Mouse (Mus musculus) common myeloid progenitor, adult 5-6 weeks (primary cell): ENCODE data around the gene Ropn1. TPM values are rescaled to one million over a fixed set of nuclear protein-coding genes. Genes with fewer than 3 reads are reported as not detected.
"Not testable (repeated sequence)": the region's sequence is repeated elsewhere in the genome, so short reads cannot be mapped to it uniquely, and the experiment has no call there.

Source experiments
- ATAC-seq: replicated peaks from 2 replicates; pipeline ENCODE4 v1.8.0; 2016; ENCODE audit warnings: low read depth, mild to moderate bottlenecking, moderate TSS enrichment, inconsistent platforms; ENCODE audit not compliant: poor library complexity, severe bottlenecking
- total RNA-seq: library from RNA; stranded (forward); fragments of 200-1000, 187-1606 nt; gene quantifications from 2 replicates; pipeline ENCODE4 v1.2.3, GENCODE M21; 2017

Gene Ropn1
- total RNA-seq, 1 experiment from 2014 or later: not detected

DNA sequence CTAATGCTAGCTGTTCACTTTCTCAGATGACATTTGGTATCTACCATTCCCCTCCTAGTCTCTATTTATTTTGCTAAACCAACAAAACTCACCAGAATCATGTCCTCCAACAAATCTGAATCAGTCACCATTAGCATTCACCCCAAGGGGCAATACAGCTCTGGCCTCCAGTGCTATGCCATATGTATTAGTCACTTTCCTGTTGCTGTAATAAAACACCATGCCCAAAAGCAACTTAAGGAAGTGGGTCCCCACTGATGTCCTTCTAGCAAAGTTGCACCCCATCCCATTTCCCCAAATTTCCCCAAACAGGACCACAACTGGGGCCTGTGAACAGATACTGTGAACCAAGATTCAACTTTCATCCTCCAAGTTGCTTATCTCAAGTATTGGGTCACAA, 32.1 kb downstream of the Ropn1 start:
- no peak for ATAC-seq

DNA sequence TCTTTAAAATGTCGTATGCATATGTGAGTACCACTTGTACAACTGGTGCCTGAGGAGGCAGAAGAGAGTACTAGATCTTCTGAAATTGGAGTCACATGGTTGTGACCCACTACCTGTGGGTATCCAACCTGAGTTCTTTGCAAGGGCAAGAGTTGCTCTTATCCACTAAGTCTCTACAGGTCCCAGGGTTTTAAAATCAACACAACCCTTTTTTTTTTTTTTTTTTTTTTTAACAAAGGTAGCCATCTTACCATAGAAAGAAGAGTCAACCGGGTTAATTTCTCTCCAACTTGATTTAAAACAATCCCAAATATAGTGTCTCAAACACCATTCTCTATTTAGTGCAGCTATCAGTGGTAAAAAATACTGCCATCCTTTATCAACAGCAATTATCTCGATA, 40.2 kb downstream of the Ropn1 start:
- no peak for ATAC-seq

DNA sequence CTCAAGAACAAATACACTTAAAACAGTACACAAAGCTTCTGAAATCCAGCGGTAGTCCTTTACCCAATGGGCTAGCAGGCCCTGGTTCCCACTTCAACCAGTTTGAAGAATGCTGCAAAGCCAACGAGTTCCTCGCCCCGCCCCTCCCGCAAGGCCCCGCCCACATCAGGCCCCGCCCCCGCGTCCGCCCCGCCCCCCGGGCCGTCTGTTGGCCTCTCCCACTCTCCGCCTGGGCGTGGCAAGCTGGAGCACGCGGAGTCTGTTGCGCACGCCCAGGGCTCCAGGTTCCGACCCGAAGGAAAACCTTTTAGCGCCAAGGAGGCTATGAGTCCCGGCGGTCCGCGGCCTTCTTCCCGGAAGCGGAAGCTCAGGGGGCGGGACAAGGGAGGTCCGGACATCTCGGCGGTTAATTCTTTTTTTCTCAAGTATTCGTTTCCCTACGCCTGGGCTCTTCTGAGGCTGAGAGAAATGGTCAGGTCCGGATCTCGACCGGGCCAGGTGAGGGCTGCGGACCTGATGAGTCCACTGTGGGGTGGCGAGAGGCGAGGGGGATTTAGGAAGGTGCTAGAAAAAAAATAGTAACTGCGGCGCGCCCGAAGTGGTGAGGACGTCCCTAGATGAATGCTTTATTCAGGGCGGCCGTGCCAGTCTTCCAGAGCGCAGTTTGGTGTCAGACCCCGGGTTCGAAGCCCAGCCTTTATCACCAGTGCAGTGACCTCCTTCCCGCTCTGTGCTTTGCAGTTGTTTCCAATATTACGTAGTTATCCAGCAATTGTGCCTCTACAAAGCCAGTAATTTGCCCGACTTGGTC, 40.8 kb downstream of the Ropn1 start, which contains the start of gene Ccdc14:
Gene Ccdc14, plus strand, starts transcription at position 283 of the 811 bp plus-strand sequence.
- ATAC-seq: peak; percentile 99

DNA sequence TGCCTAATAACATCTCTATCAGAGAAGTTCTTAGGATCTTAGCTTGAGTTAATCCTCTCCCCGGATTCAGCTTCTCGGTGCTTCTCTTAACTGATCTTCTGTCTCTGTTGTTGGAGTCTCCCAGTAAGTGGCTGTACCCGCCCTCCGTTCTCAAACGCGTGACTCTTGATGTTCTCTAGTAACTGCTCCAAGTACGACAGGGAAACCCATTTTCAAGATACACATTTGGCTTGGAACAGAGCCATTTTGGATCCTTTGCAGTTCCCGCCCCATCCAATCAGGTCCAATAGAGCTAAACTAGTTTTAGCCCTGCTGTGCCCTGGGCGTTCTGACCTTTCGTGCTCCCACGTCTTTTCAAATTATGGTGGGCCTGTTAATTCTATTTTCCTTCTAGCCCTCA, 41.4 kb downstream of the Ropn1 start:
- ATAC-seq: no peak

DNA sequence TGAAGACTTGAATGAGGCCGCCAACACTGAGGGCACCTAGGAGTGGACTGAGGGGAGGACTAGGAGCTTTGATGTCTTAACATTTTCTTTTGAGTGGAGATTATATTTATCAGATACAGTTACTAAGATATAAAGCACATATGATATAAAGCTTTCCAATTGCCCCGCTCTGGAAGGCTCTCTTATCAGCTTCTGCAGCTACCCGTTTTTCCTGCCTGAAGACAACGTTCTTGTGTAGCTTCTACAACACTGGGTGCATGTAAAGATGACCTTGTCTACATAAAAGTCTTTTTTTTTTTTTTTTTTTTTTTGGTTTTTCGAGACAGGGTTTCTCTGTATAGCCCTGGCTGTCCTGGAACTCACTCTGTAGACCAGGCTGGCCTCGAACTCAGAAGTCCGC, 44.8 kb downstream of the Ropn1 start:
- ATAC-seq: no peak

DNA sequence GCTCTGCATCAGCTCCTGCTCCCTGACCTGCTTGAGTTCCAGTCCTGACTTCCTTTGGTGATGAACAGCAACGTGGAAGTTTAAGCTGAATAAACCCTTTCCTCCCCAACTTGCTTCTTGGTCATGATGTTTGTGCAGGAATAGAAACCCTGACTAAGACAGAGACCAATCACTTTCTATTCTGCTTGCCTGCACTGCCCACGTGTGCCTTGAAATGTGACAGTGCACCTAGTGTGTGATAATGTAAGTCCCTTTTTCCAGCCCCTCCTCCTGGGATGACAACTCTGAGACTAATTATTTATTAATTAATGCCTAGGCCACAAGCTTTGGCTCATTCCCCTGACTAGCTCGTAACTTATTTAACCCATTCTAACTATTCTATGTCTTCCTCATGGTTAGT, 49.0 kb downstream of the Ropn1 start:
- not testable (repeated sequence) for ATAC-seq

DNA sequence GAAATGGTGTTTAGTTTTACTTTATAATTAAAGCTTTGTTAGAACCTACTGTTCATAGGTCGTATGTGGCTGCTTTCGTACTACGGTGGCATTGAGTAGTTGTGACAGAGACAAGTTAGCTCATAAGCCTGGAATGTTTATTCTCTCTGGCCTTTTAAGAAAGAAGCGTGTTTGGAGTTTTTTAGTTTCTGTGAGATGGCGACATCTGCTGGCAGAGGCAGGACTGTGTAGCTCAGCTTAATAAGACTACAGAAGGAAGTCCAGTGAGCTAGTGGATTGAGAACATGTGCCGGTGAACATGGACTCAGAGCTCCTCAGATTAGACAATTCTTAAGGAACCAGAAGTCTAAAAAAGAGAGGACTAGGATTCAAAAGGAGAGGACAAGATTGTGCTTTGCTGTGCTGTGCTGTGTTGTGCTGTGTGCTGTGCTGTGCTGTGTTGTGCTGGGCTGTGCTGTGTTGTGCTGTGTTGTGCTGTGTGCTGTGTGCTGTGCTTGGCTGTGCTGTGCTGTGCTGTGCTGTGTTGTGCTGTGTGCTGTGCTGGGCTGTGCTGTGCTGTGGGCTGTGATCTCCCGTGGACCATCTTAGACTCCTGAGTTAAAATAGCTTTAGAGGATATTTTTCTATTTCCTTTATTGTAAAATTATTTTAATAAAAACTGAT, 50.6 kb downstream of the Ropn1 start:
- ATAC-seq: peak; percentile 87

DNA sequence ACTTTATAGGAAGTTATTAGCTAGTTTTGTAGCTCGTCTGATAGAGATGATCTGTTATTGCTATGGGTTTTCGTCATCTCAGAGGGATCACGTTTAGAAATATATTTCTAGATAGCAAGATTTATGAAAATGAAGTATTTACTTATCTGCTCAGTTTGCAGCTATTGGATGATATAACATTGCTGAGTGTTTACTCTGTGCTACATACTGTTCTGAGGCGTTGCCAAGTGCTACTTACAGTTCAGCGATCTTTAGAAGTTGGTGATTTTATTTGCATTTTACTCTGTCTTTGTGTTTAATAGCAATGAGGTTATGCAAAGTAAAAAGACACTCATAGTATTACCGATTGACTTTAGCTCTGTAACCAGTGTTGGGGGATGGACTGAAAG, 51.1 kb downstream of the Ropn1 start:
- no peak for ATAC-seq

DNA sequence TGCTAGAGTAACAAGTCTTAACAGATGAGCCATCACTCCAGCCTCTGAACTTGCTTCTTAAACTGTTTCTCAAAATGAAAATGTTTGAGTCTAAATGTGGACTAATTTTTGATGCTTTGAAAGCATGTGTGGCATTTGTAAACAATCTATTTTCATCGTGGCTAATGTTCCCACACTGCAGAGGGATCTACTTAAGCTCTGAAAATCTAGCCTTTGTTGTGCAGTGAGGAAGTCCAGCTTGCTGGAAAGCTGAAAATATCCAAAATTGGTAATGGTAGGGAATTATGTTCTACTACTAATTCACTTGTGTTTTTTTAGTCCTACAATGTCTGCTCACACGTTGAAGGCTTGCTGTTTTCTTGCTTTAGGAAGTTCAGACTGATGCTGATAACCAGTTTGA, 56.3 kb downstream of the Ropn1 start:
- no peak for ATAC-seq

DNA sequence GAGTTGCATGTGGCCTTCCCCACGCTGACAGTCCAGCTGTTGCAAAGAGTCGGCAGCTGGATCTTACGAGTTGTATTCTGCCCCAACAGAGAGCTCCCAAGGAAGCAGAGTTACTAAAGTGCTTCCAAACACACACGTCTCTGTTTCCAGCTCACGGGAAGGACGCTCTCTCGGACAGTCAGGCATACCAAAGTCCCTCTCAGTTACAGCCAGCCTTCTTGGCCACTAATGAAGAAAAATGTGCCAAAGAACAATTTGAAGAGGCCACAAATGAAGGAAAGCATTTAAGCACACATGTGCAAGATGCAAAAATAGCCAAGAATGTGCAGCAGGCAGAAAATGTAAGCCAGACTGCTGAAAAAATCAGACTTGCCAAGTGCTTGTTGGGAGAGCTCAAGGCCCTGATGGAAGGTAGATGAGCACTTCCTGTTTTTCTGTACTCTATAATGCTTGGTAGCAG, 56.8 kb downstream of the Ropn1 start:
- no peak for ATAC-seq

DNA sequence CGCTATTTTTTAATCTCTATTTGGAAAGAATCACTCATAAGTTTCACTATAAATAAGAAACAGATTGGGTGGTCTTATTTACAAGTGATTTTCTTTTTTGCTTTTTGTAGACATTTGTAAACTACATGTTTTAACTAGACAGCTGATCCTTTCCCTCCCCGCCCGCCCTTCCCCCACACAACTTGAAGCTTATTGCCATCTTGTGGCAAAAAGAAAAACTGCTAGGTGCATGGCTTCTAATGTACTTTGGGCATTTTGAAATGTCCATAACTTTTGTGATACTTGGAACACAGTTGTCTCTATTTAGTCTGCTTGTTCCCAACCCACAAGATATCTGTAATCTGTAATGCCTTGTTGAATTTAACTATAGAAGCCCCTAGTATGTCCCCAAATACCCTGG, 61.8 kb downstream of the Ropn1 start:
- ATAC-seq: 0 out of 2 replicates have a peak, but pooled peaks have one; percentile 18

DNA sequence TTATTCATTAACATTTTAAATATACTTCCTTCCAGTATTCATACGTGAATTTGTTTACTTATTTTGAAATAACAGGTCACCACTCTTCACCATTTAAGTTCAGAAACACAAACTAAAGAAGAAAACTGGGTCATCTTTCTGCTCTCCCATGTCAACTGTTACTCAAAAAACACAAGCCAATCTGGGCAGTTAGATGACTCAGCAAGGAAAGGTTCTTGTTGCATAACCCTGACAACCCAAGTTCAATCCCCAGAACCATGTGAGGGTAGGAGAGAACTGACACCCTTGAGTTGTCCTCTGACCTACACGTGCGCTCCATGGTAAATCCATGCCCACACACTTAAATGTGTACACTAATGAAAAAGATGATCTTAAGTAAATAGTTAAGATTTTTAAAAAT, 75.4 kb downstream of the Ropn1 start:
- ATAC-seq: no peak

Other genes starting within 250 kb of the Ropn1 start
- gene Kalrn, start 76.4 kb upstream of the Ropn1 start, total RNA-seq: 6.5 and 7.3 TPM in 2 replicates
- 11.9 and 12.8 TPM in 2 replicates for gene Ccdc14, start 40.7 kb downstream of the Ropn1 start, total RNA-seq
- 3.9 and 9.3 TPM in 2 replicates for gene Mylk, start 95.3 kb downstream of the Ropn1 start, total RNA-seq